Mouse (Mus musculus) hindbrain, embryonic 11.5 days (tissue): Measurements from ENCODE around the gene Btbd1. TPM values are rescaled to one million over a fixed set of nuclear protein-coding genes. Genes with fewer than 3 reads are reported as not detected.

Experiments
- ATAC-seq: fragments of 200-750 bp; cut with Nextera tagmentation; 2 replicates; pipeline ENCODE4 v1.8.0; 2017; ENCODE audit warnings: mild to moderate bottlenecking, moderate TSS enrichment, moderate library complexity; ENCODE audit not compliant: low FRiP score
- DNase-seq: peaks from one replicate; pipeline ENCODE4 v3.0.0-alpha.2; 2015; ENCODE audit warnings: low spot score
- H3K27ac ChIP-seq: fragments of 300-500 bp; sonication (generic); 2 replicates; pipeline ENCODE4 v1.5.1; 2014; ENCODE audit warnings: mild to moderate bottlenecking, low read depth, low read length
- H3K27me3 ChIP-seq: fragments of 300-500 bp; sonication (generic); 2 replicates; pipeline ENCODE4 v1.6.1; 2014; ENCODE audit warnings: mild to moderate bottlenecking, low read length, moderate library complexity, mixed read lengths; ENCODE audit not compliant: control insufficient read depth, insufficient read depth
- H3K36me3 ChIP-seq: fragments of 300-500 bp; sonication (generic); 2 replicates; pipeline ENCODE4 v1.6.1; 2014; ENCODE audit warnings: mild to moderate bottlenecking, low read length, moderate library complexity, mixed read lengths; ENCODE audit not compliant: control insufficient read depth, insufficient read depth
- H3K4me1 ChIP-seq: fragments of 300-500 bp; sonication (generic); replicated peaks from 2 replicates; pipeline ENCODE4 v1.6.1; 2014; ENCODE audit warnings: low read length, mixed read lengths; ENCODE audit not compliant: control insufficient read depth, insufficient read depth
- H3K4me2 ChIP-seq: fragments of 300-500 bp; sonication (generic); replicated peaks from 2 replicates; pipeline ENCODE4 v1.6.1; 2014; ENCODE audit warnings: mild to moderate bottlenecking, low read depth, low read length
- H3K4me3 ChIP-seq: fragments of 300-500 bp; sonication (generic); 2 replicates; pipeline ENCODE4 v1.5.1; 2014; ENCODE audit warnings: low read depth, low read length
- H3K9ac ChIP-seq: fragments of 300-500 bp; sonication (generic); 2 replicates; pipeline ENCODE4 v1.6.1; 2014; ENCODE audit warnings: low read depth, low read length
- H3K9me3 ChIP-seq: fragments of 300-500 bp; sonication (generic); 2 replicates; pipeline ENCODE4 v1.6.1; 2016; ENCODE audit warnings: low read length; ENCODE audit not compliant: control insufficient read depth
- WGBS: fragments of 180-500 bp; shearing (Covaris S2); extraction: QIAGEN DNeasy Blood & Tissue Kit; methylation state at CpG from one replicate; pipeline ENCODE4 v1.1.7; 2014; 5-methylcytosine and 5-hydroxymethylcytosine counted together
- polyA plus RNA-seq: library from polyadenylated mRNA; unstranded; fragments of >200 nt; fragmentation: Nextera tagmentation; extraction: Ambion mirVana; gene quantifications from 2 replicates; pipeline ENCODE4 v1.2.1, GENCODE M21; 2014

Btbd1 gene
- polyA plus RNA-seq, 1 experiment from 2014 or later, result 101 TPM

DNA sequence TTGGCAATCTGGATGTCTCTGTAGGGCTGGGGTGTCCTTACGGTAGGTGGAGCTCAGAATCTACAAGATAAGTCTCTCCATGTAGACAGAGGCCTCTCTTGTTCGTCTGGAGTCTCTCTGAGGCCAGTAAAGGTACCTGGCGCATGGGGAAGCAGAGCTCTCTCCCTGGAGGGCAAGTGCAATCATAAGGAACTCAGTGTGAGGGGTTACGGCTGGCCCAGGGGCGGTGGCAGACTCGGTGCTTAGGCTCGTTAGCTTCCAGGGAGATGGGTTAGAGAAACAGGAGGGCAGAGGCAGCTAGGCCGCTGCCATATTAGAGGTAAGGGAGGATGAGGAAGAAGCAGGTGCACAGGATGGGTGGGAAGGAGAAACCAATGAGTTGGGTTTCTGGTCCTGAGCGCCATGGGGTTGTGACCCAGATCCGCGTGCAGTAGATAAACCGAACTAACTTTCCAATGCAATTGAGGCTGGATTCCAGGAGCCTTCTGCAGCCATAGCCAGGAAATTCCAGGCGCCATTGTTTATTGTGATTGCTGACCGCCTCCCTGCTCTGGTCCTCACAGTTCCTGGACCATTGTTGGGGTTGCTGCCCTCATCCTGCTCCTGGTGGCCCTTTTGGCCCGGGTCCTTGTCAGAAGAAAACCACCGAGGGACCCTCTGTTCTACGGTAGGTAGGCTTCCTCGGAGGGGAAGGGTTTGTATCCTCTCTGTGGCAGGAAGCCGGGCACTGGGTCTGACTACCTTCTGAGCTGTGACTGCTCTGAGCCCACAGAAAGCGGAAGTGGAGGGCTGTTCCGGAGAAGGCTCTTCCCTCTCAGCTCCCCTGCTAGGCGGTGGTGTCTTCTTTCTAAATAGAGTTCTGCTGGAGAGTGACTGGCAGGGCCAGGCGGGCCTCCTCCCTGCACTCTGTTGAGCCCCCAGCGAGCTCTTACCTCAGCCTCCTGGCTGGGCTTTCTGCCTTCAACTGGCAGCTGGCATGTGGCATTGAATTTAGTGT lies 33.7 kb upstream of the Btbd1 start:
- DNase-seq (no peak), ATAC-seq (no peak)
- peaks cover 3% of the 10 kb centered on the region; the same call in 1 of the 2 replicates for H3K4me1 ChIP-seq
- H3K9ac ChIP-seq, result no peak overlapping the region
- H3K27ac ChIP-seq, result no peak overlapping the region
- no peaks in the 10 kb centered on the region for H3K36me3 ChIP-seq
- 73% methylated on average over 24 of the region's 24 CpGs for WGBS
- H3K9me3 ChIP-seq, result no peaks in the 10 kb centered on the region
- H3K4me2 ChIP-seq, result no peak overlapping the region
- peaks cover 8% of the 10 kb centered on the region; the same call in 1 of the 2 replicates for H3K27me3 ChIP-seq
- no peak overlapping the region for H3K4me3 ChIP-seq

DNA sequence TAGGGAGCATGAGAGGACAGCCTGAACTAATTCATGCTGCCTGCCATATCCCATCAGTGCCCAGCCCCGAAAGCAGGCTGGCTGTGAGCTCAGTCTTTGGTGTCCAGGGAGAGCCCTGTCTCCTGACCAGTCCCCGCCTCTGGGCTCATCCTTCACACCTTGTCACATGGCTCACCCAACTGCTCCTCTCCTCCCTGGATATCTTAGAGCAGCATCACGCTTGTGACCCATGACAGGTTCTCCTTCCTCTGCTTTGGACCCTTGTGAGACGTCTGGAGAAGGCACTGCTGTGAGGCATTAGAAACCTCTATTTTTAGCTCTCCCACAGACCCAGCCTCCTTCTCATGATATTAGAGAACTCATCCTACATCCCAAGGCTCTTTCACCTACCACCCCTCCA lies 32.7 kb upstream of the Btbd1 start:
- ATAC-seq (no peak), DNase-seq (no peak)
- 80% methylated on average over 4 of the region's 4 CpGs for WGBS
- H3K4me3 ChIP-seq, result no peak overlapping the region
- no peak overlapping the region for H3K27ac ChIP-seq
- no peak overlapping the region for H3K4me2 ChIP-seq
- no peak overlapping the region for H3K9ac ChIP-seq
- no peaks in the 10 kb centered on the region for H3K9me3 ChIP-seq
- peaks cover 3% of the 10 kb centered on the region; the same call in 1 of the 2 replicates for H3K4me1 ChIP-seq
- H3K27me3 ChIP-seq, result peaks cover 10% of the 10 kb centered on the region; the same call in 1 of the 2 replicates
- no peaks in the 10 kb centered on the region for H3K36me3 ChIP-seq

DNA sequence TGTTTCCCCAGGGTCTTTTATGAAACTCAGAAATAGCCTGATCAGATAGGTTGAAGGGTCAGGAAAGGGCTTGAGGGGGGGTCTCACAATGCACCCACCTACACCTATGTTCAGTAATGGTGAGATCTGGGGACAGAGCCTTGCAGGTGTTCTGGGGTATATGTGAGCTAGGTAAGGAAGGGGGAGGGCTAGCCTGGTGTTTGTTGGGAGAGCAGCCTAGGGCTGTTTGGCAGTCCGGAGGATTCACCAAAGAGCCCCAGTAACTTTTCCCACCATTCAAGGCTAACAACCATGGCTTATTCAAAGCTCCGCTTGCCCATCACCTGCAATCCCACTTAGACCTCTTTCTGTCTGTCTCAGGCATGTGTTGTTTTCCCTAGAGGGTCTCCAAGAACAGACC lies 32.2 kb upstream of the Btbd1 start:
- ATAC-seq, result no peak
- Histone ChIP-seq H3K27me3 (peaks cover 10% of the 10 kb centered on the region; the same call in 1 of the 2 replicates), H3K36me3 (no peaks in the 10 kb centered on the region), H3K9me3 (no peaks in the 10 kb centered on the region), H3K27ac (no peak overlapping the region), H3K4me1 (peaks cover 3% of the 10 kb centered on the region; the same call in 1 of the 2 replicates), H3K9ac (no peak overlapping the region), H3K4me3 (no peak overlapping the region), H3K4me2 (no peak overlapping the region)
- 85% methylated on average over 2 of the region's 2 CpGs for WGBS
- DNase-seq, result no peak

DNA sequence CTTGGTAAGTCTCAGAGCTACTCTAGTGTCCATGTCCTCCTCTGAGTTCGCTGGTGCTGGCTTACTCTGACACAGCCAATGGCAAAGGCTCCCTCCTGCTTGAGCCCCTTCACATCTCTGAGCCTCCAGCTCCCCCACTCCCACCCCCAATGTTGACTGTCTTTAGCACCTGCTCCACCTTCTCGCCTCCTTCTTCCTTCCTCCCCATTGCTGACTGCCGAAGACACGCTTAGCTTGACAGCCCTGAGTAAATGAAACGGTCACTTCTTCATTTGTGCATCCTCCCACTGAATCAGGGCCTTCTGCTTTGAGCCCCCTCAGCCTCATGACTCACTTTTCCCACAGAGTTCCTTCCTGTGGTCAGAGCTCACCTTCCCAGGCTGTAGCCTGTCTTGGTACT lies 31.8 kb upstream of the Btbd1 start:
- H3K4me3 ChIP-seq, result no peak overlapping the region
- DNase-seq, result no peak
- H3K36me3 ChIP-seq, result no peaks in the 10 kb centered on the region
- 91% methylated on average over 5 of the region's 5 CpGs for whole genome bisulfite sequencing
- H3K27me3 ChIP-seq, result peaks cover 10% of the 10 kb centered on the region; the same call in 1 of the 2 replicates
- no peak for ATAC-seq
- H3K9me3 ChIP-seq, result no peaks in the 10 kb centered on the region
- H3K27ac ChIP-seq, result no peak overlapping the region
- H3K9ac ChIP-seq, result no peak overlapping the region
- H3K4me1 ChIP-seq, result peaks cover 3% of the 10 kb centered on the region; the same call in 1 of the 2 replicates
- no peak overlapping the region for H3K4me2 ChIP-seq

DNA sequence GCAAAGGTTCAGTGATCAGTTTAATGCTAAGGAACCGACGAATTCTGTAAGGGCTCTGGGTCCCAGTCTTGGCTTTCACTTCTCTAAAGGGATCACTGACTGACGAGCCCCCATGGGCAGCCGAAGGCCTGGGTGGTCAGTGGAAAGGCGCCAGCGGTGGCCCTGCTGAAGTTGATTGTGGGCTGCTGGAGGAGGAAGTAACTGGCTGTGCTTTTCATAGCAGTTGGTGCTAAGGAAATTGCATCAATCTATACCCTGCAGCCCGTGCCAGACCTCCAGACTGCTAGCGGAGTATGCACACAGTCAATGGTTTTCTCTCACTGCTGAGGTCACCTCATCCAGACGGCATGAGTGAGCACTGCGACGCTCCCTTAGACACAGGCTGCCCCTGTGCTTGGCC lies 30.8 kb upstream of the Btbd1 start:
- no peaks in the 10 kb centered on the region for H3K36me3 ChIP-seq
- no peak overlapping the region for H3K9ac ChIP-seq
- H3K4me1 ChIP-seq, result peaks cover 3% of the 10 kb centered on the region; the same call in 1 of the 2 replicates
- WGBS, result 56% methylated on average over 11 of the region's 11 CpGs
- H3K27me3 ChIP-seq, result peaks cover 10% of the 10 kb centered on the region; the same call in 1 of the 2 replicates
- ATAC-seq (no peak), DNase-seq (no peak)
- H3K27ac ChIP-seq, result no peak overlapping the region
- peak overlapping the region; percentile 98; the same call in 1 of the 2 replicates for H3K4me2 ChIP-seq
- H3K4me3 ChIP-seq, result peak overlapping the region; percentile 61; the same call in 1 of the 2 replicates
- H3K9me3 ChIP-seq, result no peaks in the 10 kb centered on the region

DNA sequence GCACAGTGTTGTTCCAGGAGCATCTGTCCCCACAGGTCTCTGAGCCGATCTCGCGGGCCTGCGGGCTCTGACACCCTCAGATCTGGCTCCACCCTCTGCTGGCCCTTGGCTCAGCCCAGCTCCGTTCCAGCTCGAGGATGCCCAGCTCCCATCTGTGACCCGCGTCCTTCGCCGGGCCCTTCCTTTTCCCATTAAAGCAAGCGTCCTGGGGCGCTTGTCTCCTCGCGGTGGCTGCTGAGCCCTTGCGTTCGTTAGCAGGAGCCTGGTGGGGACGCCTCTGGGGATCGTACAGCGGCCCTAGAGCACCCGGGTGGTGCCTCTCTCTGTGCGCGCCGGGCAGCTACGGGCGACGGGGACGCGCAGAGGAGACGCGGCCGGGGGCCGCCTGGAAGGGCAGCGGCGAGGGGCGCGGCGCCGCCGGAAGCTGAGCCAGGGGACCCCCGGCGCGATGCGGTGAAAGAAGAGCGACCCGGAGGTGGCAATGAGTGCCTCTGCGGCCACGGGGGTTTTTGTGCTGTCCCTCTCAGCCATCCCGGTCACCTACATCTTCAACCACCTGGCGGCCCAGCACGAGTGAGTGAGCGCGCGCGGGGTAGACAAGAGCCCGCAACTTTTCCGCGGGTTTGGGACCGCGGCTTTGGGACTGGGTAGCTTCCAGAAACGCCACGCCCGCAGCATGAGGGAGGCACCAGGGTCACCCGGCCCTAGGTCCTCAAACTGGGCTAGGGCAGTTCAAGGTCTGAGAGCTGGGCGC lies 29.9 kb upstream of the Btbd1 start, which contains the start of gene Tm6sf1:
Gene Tm6sf1, plus strand, starts transcription at position 34 of the 754 bp plus-strand sequence.
- Histone ChIP-seq H3K4me2 (peak within 1 kb of the TSS; percentile 98), H3K36me3 (no peaks in the 10 kb centered on the region), H3K27me3 (peaks cover 10% of the 10 kb centered on the region; the same call in 1 of the 2 replicates), H3K9me3 (no peaks in the 10 kb centered on the region), H3K9ac (peak within 1 kb of the TSS; percentile 75), H3K4me3 (peak within 1 kb of the TSS; percentile 61), H3K4me1 (peaks cover 5% of the 10 kb centered on the region; the same call in 1 of the 2 replicates), H3K27ac (no peak within 1 kb of the TSS)
- ATAC-seq (peak; percentile 84), DNase-seq (peak; percentile 67)
- WGBS, result under 1% methylated on average over 59 of the region's 64 CpGs

DNA sequence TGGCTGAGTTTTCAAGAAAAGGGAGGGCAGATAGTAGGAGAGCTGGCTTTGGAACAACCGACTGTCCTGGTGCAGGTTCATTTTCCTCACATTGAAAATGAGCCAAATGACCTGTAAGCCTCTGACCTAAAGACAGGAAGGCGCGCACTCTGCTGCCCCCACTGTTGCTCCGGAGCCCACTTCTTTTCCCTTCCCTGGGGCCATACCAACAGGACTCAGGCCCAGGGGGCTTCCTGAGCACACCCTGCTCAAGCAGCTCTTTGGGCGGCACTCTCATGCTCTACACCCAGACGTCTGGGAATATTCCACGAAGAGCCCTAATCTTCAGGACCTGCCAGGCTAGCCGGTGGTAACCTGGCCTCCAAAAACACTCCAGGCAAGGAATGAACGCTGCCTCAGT lies 29.0 kb upstream of the Btbd1 start:
- Histone ChIP-seq H3K9ac (no peak overlapping the region), H3K36me3 (no peaks in the 10 kb centered on the region), H3K27ac (no peak overlapping the region), H3K9me3 (no peaks in the 10 kb centered on the region), H3K4me2 (peak overlapping the region; percentile 98), H3K4me1 (peaks cover 5% of the 10 kb centered on the region; the same call in 1 of the 2 replicates), H3K27me3 (peaks cover 10% of the 10 kb centered on the region; the same call in 1 of the 2 replicates), H3K4me3 (peak overlapping the region; percentile 61; the same call in 1 of the 2 replicates)
- 4% methylated on average over 9 of the region's 9 CpGs for WGBS
- peak; percentile 22 for DNase-seq
- ATAC-seq, result no peak

DNA sequence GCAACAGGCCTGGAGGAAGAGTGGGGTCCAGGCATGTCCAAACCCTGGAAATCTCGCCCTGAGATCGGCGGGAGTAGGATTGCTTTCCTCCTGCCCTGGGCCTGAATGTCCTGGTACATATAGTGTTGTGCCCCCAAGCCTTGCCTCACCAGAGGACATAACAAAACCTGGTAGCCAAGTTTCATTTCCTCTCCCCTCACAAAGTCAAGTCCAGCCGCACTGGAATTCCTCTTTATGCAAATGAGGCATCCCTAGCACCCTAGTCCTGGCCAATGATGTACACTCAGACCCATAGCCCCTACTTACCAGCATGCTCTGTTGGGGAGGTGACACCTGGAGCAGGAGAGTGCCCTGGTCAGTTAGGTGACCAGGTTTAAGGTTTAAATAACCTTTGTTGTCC lies 27.0 kb upstream of the Btbd1 start:
- Histone ChIP-seq H3K36me3 (no peaks in the 10 kb centered on the region), H3K9me3 (no peaks in the 10 kb centered on the region), H3K9ac (no peak overlapping the region), H3K27me3 (peaks cover 10% of the 10 kb centered on the region; the same call in 1 of the 2 replicates), H3K4me3 (no peak overlapping the region), H3K4me1 (peaks cover 5% of the 10 kb centered on the region; the same call in 1 of the 2 replicates), H3K4me2 (no peak overlapping the region), H3K27ac (no peak overlapping the region)
- 71% methylated on average over 4 of the region's 4 CpGs for WGBS
- ATAC-seq (no peak), DNase-seq (no peak)
